Mouse (Mus musculus) C2C12 (cell line): ENCODE results near the gene Ackr2.

Experiments
- CEBPB ChIP-seq: IDR thresholded peaks from one replicate; pipeline ENCODE4 v1.6.1; 2011; ENCODE audit warnings: low read depth, mild to moderate bottlenecking, control low read depth, moderate library complexity
- CTCF ChIP-seq: IDR thresholded peaks from one replicate; pipeline ENCODE4 v1.5.1; 2011; ENCODE audit not compliant: control insufficient read depth, insufficient read depth, insufficient read length
- MAX ChIP-seq: IDR thresholded peaks from one replicate; pipeline ENCODE4 v1.6.1; 2011; ENCODE audit warnings: mild to moderate bottlenecking, control low read depth
- MYOG ChIP-seq: IDR thresholded peaks from one replicate; pipeline ENCODE4 v1.6.1; 2011; ENCODE audit not compliant: control insufficient read depth, insufficient read length; ENCODE audit errors: extremely low read depth
- USF1 ChIP-seq: IDR thresholded peaks from one replicate; pipeline ENCODE4 v1.6.1; 2011; ENCODE audit warnings: low read depth, mild to moderate bottlenecking, control low read depth, moderate library complexity

- TF ChIP-seq CTCF (no peak), USF1 (no peak), CEBPB (no peak), MYOG (no peak), MAX (no peak)
Measured at GRCm38 (mm10) chr9:121907356-121908070, 9.4 kb downstream of the Ackr2 start.
